Mouse (Mus musculus) skeletal muscle tissue, adult 2 months (tissue): ENCODE results near the gene Arhgap18.

ENCODE experiments used
- DNase-seq: peaks from one replicate; pipeline ENCODE4 v3.0.0-alpha.2; 2012; ENCODE audit warnings: low read depth, low spot score

The Arhgap18 gene

DNA sequence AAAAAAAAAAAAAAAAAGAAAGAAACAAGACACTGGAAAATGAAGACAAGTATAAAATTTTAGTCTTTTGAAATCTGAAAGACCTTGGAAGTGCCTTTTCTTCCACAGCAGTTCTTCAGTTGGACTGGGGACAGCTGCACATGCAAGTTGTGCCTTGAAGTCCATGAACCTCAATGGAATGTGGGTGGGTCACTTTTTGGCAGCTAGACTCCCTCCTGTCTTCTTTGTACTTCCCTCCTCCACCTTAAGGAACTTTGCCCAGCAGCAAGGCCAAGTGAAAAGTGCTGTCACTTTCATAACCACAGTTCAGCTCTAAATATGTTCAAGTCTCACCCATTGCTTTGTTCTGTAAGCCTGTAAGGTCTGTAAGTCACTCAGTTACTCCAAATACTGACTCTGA is 23.2 kb downstream of the Arhgap18 start:
- no peak for DNase-seq

DNA sequence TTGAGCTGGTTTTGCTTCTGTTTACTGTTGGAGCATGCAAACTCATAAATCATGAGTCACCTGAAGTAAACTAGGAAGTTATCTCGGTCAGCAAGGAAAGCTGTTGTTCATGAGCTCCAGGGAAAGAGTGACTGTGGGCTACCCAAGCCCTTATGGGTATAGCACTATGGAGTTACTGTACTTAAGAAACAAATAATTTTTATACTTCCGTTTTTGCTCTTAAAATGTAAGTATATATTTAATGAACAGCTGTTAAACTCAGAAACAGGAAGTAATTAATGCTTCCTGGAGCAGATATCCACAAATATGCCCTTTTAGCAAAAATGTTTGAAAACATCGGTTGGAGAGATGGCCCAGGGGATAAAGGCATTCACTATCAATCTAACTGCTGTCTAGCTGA is 27.4 kb downstream of the Arhgap18 start:
- no peak for DNase-seq

DNA sequence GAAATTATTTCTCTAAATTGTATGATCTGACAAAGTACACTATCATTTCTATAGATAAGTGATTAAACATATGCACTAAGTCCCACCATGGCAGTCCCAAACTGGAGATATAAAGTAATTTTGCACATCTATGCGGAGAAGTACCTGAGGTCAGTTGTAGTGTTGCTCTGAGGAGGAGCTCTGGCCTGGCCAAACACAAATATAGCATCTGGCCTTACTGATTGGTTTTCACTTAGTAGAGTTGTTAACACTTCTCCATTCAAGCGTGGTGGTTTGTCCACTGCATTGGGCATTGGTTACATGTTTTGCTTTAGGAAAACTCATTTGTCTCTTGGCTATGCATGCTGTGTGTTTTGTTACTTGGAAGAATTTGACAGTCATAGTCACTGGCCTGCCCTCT is 36.5 kb downstream of the Arhgap18 start:
- DNase-seq, result no peak

DNA sequence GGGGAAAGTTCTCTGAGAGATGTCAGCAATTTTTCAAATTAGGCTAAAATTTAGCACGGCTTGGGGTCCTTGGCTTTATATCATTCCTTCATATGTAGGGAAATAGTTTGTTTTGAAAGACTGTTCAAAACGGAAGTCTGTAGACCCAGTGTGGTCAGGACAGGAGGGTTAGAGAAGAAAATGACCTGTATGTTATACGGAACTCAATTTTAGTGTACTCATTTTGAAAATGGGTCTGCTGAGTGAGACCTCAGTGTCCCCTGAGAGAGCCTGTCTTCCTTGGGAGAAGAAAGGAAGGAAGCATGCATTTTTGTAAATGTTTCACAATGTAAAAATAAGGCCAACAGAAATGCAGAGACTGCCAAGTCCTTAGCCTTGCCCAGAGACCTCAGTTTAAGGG is 38.6 kb downstream of the Arhgap18 start:
- DNase-seq, result no peak

DNA sequence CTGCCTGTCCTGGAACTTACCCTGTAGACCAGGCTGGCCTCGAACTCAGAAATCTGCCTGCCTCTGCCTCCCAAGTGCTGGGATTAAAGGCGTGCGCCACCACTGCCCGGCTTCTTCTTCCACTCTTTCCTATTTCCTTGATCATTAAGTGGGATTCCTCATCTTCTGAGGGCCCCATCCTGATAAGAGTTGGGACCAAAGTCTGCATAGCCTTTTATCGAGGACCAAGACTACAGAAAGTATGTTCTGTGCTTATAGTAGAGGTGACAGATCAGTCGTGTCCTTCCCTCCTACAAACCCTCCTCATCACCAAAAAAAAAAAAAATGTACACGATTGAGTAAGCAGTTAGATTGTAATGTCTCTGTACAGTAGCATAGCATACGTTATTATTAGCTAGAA is 39.8 kb downstream of the Arhgap18 start:
- DNase-seq, result no peak

DNA sequence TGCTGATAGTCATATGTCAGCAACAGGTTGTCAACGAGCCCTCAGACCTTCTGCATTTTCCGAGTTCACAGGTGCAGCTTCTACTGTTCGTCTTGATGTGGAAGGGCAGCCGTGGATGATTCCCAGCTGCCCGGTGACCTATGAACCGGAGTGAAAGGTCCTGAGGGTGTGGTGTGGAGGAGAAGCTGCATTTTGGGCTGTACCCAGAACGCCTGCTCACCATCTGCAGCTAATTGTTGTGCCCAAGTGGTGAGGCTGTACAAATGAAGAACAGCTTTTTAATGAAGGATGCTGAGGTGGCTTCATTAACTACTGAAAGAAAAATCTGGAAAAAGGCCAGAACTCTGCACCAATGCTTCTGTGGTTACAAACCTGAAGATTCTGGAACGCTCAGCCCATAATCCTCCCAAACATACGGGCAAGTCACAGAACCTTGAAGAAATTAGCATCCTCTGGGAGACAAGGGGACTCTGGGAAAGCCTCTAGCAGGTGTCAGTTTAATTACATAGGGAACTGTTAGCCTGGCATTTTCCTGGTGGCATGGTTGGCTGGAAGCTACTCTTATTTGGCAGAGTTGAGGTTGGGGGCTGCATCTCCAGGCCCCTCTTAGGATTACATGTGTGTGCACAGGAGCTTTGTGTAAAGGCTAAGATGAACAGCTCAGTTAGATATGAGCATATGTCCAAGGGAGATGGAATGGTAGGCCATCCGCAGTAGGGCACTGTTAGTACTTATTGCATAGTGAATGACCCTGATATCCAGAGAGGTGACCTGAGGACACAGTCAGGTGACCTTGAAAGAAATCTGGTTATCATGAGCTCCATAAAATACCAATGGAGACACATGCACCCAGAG is 43.4 kb downstream of the Arhgap18 start:
- DNase-seq, result no peak

DNA sequence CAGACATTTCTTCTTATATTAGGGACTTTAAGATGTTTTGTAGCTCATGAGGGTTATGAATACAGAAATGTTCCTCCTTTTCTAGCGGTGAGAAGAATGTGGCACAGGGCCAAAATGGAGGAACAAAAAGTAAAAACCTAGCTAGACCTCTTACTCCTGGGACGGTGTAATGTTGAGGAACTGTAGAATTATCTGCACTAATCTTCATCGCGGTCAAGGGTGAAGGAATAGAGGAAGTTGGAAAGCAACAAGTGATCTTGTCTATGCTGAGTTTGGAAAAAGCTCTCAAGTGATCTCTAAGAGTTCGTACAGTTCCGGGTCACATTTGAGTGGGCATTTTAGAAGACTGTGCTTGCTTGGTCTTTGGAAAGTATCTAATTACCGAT is 44.1 kb downstream of the Arhgap18 start:
- no peak for DNase-seq

DNA sequence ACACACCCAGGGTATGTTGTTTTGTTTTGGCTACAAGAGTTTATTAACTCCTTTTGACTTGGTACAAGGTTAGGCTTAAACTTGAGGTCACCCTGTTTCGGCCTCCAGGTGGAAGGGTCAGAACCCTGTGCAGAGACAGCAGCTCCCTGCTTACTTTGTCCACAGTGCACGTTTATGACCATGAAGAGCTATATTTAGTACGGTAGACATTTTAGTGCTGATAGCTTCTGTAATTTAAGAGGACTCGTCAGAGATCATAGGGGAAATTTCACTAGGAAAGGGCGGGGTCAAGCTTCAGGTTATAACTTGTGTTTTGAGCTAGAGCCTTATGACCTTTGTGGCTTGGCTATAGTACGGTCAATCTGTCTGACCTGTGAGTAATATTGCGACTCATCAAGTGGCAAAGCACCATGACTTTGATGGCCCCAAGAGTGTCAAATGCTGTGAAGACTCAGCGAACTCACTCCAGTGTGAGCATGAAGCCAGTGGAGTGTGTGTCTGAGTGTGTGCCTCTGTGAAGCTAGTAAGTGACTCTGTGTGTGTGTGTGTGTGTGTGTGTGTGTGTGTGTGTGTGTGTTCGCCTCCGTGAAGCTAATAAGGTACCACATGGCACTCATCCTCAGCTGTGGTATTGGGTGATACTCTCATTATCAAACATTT is 45.7 kb downstream of the Arhgap18 start:
- DNase-seq, result peak; percentile 25

DNA sequence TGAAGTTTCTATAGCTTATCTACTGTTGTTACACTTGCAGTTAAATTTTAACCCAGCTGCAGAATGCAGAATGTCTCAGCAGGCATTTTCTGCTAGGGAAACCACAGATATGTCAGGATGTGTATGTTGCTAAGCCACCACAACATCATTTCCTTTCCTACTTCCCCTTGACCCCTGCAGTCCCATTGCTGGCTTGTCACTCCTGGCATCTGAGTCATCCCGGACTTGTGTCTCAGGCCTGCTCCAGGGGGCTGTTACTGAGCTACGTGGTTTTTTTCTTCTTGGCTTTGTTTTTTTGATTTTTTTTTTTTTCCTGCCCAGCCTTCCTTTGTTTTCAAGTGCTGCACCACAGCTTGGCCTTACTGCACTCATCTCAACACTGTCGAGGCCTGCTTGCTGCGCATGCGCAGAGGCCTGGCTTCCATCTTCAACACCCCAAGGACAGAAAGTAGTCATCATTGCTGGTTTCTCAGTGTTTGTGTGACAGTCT is 46.4 kb downstream of the Arhgap18 start:
- peak; percentile 64 for DNase-seq

DNA sequence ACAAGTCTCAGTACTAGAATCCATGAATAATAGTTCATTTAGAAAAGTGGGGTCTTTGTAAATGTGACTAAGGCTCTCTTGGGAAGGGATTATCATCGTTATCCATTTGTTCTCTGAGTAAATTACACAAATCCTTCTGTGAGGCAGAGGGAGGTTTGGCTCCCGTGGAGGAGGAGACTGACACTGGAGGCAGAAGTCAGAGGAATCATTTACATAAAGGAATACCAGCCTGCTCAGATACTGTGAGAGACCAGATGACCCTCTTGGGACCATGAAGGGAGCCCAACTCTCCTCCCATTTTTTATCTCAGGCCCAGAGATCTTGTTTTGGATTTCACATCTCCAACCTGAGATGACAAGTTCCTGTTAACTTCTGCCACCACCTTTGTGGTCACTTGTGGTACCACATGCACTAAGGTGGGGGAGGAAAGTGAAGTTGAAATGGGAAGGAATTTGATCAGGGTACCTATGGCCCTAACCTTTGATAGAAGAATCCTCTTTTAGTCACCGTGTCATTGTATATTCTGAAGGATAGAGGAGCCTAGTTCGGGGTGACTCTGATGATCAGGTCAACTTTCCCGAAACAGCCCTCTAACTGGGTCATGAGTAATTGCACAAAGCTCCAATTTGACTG is 51.2 kb downstream of the Arhgap18 start:
- no peak for DNase-seq

DNA sequence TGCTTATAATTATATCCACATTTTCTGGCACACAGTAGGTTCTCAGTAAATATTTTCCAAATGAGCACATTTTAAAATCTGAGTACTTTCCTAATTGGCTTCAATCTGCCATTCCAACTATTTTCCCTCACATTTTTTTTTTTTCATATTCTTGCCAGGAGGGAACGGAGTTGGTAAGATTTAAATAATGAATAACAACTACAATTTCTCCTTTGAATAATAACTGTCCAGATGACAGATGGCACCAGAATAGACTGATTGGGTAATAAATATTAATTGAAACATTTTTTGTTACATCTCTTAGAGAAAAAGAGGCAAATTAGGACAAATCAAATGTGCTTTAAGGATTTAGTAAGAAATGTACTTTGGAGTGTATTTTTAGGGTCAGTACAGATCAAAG is 51.8 kb downstream of the Arhgap18 start:
- peak; percentile 47 for DNase-seq

DNA sequence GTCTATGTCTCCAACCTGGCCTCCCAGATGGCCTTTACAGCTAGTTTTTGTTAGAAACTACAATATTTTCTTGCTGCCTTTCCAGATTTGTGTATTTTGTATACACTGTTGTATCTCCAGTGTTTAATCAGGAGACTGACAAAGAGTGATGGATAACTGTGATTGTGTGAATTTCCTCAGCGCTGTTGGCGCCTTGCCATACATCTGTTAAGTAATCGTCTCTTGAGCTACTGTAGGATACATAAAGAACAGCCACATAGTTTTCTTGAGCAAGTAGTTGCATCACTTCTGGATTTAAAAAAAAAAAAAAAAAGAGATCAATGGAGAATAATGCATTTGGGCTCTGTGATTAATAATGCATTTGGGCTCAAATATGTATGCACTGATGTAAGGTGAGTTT is 52.9 kb downstream of the Arhgap18 start:
- DNase-seq, result no peak

DNA sequence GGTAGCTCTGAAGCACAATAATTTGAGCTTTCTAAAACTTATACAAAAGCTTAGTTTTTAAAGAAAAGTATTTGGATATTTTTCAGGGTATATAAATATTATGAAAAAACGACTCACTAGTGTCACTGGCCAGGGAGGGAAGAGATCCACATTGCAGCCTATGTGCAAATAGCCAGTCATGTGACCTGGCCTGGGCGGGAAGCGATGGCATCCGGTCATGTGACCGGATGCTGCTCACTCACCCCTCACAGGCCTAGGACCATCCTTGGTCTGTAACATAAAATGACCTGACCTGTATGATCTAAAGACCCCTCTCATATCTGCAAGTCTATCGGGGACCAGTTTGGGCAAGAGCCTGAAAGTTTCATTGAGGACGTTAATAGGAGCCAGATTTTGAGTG is 56.8 kb downstream of the Arhgap18 start:
- no peak for DNase-seq

DNA sequence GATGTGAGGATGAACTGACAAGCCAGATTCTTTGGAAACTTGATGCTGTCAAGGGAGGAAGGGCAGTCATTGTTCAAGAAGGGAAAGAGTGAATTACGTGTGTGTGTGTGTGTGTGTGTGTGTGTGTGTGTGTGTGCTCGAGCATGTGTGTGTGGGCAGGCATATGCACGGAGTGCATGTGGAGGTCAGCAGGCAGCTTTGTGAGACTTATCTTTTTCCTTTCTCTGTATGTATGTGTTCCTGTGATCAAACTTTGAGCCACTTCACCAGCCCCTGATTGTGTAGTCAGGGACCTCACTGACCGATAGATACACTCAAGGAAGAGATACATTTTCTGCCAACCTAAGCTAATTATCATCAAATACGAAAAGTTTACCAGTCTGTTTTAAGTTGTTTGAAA is 57.6 kb downstream of the Arhgap18 start:
- DNase-seq, result no peak

DNA sequence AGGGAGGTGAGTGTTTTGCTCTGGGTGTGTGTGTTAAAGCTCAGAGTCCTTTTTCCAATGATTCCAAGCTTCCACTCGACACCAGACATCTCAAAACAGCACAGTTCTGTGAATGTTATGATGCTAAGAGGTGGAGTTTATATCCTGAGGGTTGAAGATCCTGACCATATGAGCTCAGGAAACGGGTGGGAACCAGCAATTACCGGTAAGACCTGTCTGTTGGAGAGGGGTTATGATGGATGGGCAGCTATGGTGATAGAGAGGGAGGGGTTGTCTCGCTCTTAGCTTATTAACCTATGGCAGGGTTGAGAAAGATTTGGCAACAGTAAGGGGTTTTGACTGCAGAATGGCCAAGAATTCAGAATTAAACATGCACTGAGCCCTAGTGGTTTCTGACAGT is 58.1 kb downstream of the Arhgap18 start:
- no peak for DNase-seq

DNA sequence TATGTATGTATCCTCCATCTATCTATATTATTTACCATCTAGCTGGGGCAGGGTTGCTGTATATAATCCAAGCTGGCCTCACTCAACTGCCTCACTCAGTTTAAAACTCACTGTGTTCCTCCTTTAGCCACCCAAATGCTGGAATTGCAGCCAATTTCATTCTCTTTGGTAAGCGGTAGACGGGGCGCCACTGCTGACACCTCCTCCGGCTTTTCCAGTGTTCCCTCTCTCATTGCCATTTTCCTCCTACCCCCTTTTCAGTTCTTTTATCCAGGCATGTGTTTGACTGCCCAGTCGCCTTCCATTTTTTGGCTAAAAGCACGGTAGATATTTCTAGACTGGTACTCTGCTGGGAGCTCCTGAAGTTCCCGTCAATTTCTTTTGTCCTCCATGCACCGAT is 62.4 kb downstream of the Arhgap18 start:
- DNase-seq, result no peak

DNA sequence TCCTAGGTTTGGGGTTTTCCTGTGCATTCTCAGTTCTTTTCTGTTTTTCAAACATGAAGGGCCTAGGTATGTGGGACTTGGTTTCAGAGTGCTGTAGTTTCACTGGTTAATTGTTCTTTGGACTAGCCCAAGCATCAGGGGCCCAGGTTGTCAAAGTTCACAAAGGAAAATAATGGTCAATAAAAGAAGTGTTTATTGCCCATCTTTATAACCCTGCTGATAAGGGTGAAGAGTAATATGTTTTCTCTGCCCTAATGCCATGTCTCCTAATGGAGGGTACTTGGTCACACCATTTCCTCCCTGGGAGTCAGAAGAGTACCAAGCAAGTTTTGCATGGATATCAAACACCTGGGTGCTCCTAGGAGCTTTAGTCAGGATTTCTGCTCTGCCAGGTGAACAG is 67.1 kb downstream of the Arhgap18 start:
- DNase-seq, result no peak

DNA sequence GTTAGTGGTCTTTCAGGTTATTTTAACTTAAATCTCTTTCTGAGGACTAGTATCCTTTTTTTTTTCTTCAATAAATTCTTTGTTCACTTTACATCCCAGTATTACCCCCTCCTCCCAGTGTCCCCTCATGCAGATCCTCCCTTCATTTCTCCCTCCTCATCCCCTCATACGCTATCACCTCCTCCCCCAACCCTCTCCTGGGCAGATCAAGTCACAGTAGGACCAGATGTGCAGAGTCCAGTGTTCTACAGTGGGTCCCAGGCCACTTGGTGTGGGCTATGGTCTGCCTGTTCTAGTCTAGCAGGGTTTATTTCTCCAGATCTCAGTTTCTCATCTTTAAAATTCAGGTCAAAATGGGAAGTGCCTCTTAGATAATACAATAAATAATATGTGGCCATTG is 67.7 kb downstream of the Arhgap18 start:
- DNase-seq, result no peak

DNA sequence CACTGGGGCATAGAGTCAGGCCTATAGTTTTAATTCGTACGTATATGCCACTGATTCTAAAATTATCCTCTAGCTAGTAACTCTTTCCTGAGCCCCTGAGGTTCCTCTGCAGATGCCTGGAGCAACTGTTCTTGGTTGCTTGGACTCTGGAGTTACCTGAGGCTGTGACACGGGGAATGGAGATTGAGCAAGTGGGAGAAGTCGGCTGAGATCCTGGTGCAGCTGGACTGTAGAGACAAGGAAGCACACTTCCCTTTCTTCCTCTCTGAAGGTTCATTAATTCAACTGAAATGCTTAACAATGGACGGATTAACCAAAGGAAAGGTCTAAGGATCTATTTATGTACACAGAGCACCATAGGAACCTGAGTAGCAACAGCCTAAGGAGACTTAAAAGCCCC is 70.8 kb downstream of the Arhgap18 start:
- DNase-seq, result no peak

DNA sequence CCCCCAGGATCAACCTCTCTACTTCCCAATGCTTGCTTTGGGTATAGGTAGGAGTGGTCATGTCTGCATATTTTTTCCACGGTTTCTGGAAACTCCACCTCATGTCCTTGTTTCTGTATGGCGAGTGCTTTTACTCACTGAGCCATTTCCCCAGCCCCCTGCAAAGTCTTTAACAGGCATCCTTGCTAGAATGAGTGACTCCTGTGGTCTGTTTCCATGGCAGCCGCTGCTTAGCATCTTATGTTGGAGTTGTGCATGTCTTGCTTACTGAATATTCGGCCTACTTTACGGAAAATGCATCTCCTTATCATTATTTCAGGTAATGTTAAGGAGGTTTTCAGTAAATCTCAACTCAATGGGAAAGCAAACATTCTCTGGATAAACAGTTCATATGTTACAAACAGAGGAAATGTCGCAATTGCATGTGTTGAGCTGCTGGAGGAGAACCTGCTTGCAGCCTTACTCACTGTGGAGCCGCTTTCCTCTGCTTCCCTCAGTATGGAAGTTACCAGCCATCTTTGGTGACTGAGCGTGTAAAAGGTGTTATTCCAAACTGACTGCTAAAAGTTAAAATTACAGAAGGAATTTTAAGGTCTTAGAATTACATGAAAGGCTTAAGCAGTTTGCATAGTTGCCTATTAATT is 72.1 kb downstream of the Arhgap18 start:
- DNase-seq, result no peak

DNA sequence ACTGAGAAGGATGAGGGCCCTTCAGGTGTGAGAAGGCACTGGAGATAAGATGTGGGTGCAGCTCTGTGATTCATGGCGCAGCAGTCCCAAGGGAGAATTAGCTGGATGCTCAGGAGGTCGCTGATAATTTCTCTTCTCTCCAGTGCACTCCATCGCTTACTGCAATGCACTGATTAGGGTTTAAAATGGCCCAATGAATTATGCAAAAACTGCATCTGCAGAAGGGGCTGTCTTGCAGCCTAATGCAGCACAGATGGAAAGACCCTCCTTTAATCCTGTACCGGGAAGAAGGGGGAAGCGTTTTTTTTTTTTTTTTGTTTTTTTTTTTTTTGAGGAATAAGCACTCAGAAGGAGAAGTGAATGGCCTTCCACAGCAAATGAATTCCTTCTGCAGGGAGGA is 74.1 kb downstream of the Arhgap18 start:
- no peak for DNase-seq

DNA sequence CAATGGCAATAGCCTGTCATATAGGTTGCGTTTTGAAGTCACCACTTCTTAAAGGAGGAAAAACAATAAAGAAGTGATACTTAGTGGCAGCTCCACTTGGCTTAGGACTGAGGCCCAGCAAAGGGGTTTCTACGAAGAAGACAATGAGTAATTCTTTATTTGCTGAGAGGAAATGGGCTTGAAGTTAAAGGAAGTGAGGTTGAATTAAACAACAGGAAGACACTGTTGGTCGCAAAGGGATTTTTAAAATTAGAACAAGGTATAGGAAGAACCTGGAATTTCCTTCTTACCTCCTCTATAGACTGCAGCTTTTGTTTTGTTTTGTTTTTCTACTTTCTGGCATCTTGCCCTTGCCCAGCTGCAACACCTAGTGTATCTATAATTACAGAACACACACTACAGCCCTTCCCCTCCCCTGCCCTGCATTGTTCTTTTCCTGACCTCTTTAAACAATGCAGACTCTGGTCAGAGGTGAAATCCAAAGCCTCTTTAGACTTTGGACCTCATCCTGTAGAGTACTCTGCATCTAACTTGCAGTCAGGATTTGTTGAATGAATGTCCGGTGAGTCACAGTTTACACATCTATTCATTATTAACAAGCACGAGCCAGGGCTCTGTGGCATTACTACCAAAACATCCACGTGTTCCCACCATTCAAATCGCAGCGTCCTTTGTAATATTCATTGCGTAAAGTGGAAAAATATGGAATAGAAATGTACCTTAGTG is 75.4 kb downstream of the Arhgap18 start:
- DNase-seq, result peak; percentile 42
